Mouse (Mus musculus): ENCODE data around the gene Hist1h3d.
A peak's percentile ranks its signal among the peaks of the same experiment; 100 is the strongest.
"Not testable (repeated sequence)": the region's sequence is repeated elsewhere in the genome, so short reads cannot be mapped to it uniquely, and the experiment has no call there.

Hist1h3d gene

DNA sequence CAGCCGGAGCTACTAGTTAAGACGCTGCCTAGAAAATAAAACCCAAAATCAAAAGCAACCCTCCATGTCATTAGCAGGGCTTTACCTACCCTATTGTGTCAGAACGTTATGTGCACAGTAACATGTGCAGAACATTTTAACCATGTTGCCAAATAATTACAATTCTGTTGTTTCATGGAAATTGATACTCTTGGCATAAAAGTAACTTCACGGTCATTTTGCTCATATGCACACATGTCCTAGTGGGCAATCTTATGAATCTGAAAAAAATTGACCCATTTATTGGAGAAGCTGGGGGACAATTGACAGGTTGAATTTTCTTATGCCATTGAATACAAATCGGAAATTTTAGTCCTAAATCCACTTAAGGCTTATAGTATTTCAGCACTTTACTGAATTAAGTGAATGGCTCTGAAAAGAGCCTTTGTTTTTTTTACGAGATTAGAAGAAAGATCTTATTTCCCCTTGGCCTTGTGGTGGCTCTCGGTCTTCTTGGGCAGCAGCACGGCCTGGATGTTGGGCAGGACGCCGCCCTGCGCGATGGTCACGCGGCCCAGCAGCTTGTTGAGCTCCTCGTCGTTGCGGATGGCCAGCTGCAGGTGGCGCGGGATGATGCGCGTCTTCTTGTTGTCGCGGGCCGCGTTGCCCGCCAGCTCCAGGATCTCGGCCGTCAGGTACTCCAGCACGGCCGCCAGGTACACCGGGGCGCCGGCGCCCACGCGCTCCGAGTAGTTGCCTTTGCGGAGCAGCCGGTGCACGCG, 5.1 kb upstream of the Hist1h3d start:
- not testable (repeated sequence) for DNase-seq

DNA sequence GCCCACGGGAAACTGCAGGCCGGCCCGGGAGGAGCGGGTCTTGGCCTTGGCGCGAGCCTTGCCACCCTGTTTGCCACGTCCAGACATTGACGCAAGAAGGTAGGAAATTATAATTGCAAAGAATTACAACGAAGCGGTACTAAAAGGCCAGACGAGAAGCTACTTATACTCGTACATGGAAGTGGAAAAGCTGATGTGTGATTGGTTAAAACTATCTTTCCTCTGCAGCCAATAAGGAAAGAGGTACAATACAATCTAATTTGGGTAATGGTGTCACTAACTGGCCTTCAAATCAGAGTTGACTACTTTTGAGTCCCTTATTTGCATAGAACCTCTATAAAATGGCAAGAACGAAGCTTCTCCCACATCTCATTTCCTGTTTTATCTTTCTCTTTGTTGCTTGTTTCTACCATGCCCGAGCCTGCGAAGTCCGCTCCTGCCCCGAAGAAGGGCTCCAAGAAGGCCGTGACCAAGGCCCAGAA, 4.5 kb upstream of the Hist1h3d start, which contains the start of the genes Hist1h2ae and Hist1h2bg:
Gene Hist1h2ae (minus strand): TSS at position 199 of the 482 bp plus-strand sequence.
Gene Hist1h2bg (plus strand): TSS at position 375 of the 482 bp plus-strand sequence.
- peak; percentile 64 for DNase-seq

DNA sequence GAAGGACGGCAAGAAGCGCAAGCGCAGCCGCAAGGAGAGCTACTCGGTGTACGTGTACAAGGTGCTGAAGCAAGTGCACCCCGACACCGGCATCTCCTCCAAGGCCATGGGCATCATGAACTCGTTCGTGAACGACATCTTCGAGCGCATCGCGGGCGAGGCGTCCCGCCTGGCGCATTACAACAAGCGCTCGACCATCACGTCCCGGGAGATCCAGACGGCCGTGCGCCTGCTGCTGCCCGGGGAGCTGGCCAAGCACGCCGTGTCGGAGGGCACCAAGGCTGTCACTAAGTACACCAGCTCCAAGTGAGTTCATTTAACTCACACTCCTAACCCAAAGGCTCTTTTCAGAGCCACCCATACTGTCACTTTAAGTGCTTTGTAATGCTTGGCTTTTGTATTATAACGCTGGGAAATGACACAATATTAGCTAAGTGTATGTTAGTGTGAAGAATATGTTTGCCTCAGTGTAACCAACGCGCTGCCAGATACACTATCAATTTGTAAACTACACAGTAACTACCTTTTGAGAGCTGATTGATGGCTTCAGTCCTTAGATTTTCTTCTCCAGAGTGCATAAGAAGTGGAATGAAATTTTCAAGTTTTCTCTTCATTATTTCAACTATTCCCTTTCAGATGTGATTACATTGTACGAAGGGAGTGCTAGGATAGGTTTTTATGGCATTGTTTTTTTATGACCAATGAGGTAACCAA, 3.9 kb upstream of the Hist1h3d start:
- DNase-seq, result not testable (repeated sequence)

DNA sequence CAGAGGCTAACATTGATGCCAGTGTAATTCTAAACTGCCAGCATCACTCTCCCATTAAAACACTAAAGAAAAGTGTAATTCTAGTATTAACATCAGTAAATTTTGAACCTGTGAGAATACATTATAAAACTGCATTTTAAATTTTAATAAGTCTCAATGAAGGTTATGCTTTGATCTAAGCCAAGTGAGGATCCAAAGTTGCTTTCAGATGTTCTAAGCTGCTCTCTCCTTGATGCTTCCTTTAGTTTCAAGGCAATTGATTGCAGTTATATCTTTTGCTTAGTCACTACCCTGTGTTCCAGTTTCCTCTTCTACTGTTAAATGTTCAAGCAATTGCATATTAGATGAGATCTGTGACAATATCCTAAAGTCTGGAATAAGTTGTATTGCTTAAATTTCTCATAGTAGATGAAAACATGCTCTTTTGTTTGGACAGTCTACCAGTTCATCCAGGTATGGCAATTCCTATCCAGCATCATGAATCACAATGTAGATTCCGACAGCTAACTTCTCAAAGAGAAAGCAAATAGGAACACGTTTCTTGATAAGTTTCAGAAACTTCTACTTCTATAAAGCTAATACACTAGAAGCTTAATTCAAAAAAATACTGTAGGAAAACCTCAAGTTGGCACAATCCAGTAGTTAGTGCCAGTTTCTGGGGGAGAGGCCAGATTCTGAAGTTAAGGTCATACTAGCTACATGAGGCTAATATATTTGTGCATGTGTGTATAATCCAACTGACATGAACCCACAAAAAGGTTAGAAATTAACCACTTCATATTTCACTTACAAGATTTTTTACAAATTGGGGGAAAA, 3.1 kb upstream of the Hist1h3d start:
- no peak for DNase-seq

DNA sequence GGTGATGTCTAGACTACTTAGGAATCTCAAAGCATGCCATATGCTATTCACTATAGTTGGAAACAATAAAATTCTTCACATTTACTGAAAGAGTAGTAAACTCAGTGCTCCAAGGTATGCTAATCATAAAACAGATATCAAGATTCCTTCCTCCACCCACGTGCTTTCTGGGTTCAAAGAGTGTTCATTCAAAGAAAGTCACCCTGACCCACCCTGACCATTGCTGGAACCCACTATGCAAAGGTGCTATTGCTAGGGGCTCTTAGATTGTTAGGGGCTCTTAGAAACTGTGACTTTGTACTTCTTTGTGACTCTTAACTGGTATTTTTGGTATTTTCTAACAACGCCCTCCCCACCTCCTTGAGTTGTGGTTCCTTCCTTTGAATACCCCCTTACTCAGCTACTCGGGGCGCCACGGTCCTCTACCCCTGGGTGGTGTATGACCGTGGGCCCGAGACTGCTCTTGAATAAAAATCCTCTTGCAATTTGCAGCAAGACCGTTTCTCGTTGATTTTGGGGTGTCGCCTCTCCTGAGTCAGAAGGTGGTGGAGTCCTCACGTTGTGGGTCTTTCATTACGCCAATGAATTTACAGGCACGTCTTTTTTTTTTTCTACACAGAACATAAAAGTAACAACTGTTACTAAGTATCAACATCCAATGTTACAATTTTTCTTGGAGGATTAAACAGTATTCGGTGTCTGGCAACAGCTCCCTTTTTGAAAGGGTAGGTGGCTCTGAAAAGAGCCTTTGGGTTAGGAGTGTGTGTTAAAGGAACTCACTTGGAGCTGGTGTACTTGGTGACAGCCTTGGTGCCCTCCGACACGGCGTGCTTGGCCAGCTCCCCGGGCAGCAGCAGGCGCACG, 2.3 kb upstream of the Hist1h3d start:
- DNase-seq, result not testable (repeated sequence)

DNA sequence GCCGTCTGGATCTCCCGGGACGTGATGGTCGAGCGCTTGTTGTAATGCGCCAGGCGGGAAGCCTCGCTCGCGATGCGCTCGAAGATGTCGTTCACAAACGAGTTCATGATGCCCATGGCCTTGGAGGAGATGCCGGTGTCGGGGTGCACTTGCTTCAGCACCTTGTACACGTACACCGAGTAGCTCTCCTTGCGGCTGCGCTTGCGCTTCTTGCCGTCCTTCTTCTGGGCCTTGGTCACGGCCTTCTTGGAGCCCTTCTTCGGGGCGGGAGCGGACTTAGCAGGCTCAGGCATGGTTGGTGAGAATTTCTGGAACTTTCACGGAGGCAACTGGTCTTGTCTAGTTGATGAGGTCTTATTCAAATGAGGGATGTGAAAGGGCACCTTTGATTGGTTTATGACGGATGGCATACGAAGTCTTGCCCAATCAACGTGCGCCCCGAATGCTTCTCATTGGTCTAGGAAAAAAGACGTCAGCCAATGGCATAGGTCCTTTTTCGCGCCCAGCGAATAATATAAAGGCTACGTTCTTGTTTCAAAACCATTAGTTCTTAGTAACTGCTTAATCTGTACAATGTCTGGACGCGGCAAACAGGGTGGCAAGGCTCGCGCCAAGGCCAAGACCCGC, 1.6 kb upstream of the Hist1h3d start, which contains the start of the genes Hist1h2bf and Hist1h2ad:
Gene Hist1h2bf (minus strand): TSS at position 299 of the 627 bp plus-strand sequence.
Gene Hist1h2ad (plus strand): TSS at position 484 of the 627 bp plus-strand sequence.
- DNase-seq, result peak; percentile 72 to 77

DNA sequence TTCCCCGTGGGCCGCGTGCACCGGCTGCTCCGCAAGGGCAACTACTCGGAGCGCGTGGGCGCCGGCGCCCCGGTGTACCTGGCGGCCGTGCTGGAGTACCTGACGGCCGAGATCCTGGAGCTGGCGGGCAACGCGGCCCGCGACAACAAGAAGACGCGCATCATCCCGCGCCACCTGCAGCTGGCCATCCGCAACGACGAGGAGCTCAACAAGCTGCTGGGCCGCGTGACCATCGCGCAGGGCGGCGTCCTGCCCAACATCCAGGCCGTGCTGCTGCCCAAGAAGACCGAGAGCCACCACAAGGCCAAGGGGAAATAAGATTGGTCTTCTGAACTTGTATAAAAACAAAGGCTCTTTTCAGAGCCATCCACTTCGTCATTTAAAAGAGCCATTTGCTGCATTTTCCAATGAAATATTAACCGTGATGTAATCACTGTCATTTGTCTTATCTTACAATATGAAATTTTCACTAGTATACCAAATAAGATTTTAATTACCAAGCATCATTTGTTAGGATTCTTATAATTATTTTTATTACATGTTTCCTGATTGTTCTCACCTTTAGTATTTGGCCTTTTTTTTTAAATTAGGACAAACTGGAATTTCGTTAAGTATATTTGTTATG, 905 bp upstream of the Hist1h3d start:
- DNase-seq, result not testable (repeated sequence)

DNA sequence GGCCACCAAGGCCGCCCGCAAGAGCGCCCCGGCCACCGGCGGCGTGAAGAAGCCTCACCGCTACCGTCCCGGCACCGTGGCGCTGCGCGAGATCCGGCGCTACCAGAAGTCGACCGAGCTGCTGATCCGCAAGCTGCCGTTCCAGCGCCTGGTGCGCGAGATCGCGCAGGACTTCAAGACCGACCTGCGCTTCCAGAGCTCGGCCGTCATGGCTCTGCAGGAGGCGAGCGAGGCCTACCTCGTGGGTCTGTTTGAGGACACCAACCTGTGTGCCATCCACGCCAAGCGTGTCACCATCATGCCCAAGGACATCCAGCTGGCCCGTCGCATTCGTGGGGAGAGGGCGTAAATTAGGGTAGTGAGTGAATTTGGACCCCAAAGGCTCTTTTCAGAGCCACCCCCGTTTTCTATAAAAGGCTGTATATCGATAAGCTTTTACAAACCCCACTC, 326 bp downstream of the Hist1h3d start:
- DNase-seq, result not testable (repeated sequence)

DNA sequence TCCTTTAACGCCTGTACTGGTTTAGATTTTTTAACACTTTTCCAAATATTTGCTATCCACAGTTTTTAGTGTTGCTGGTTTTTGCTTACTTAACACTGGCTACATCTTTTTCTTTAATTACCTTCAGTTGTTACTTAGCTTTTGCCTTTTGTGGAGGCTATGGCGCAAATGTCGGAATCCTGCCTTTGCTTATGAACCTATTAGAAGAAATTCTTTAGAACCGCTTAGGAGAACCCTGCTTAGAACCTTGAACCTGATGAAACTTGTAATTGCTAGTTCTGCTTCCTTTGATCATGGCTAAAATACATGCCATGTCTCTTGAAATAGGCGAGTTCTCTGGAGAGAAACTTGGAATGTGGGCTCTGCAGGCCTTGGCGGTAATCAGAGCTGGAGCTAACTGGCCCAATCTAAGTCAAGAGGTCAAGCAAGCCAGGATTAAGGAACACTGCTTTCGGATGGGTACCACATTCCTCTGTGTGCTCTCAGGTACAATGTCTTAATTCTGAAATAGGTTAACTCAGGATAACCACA, 853 bp downstream of the Hist1h3d start:
- DNase-seq, result no peak

DNA sequence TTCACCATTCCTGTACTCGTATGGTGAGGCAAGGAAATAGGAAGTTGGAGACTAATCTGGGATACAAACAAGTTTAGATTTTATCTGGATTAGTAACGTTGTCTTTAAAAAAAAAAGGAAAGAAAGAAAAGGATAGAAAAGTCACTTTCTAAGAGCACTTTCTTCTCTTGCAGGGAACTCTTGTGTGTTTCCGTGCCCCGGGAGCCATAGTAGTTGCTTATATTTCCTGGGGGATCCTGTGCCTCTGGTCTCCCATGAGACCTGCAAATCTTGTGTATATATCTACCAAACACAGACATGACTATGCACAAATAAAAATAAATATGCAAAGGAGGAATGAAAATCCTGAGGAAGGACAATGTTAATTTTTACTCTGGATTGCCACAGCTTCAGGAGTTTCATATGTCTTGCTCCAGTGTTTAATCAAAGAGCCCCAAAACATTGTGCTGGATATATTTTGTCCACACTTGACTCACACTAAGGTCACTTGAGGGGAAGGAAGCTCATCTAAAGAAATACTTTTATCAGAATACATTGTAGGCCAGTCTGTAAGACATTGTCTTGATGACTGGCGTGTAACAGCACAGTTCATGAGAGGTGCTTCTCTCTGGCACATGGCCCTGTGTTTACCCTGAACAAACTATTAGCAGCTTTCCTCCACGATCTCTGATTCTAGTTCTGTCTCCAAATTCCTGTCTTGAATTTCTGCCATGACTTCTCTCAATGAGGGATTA, 1.5 kb downstream of the Hist1h3d start:
- no peak for DNase-seq

DNA sequence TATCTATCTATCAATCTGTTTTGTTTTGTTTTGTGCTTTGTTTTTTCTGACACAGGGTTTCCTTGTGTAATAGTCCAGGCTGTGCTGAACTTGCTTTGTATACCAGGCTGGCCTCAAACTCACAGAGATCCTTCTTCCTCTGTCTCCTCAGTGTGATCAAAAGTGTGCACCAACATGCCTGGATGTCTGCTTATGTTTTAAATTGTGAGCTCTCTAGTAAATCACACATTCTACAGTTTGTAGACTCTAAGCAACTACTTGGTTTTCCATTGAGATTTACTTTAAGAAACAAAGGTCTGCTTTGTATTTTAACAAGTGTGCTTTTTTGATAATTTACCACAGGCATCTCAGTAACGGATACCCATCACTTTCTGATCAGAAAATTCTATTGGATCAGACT, 2.3 kb downstream of the Hist1h3d start:
- DNase-seq, result no peak

DNA sequence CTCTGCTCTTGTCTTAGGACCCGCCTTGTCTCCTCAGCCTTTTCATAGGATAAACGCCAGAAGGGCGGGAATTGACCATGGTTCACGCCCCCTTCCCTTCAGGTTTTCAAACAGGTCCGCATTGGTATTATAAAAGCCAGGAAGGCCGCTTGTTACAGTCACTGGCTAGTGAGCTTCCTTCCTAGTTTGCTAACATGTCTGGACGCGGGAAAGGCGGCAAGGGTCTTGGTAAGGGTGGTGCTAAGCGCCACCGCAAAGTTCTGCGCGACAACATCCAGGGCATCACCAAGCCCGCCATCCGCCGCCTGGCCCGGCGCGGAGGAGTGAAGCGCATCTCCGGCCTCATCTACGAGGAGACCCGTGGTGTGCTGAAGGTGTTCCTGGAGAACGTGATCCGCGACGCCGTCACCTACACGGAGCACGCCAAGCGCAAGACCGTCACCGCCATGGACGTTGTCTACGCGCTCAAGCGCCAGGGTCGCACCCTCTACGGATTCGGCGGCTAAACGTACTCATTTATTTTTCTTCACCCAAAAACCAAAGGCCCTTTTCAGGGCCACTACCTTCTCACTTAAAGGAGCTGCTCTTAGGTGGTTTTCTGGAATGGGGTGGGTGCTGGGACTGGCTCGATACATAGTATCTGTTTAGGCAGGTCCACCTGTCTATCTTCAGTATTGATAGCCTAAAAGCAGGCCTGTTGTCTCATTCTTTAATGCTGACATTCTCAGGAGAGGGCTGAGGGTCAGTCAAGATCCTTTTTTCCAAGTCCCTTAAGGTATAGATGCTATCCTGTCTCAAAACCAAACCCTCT, 6.0 kb downstream of the Hist1h3d start, which contains the start of gene Hist1h4d:
Gene Hist1h4d (plus strand): TSS at position 191 of the 811 bp plus-strand sequence.
- peak; percentile 86 to 90 for DNase-seq

DNA sequence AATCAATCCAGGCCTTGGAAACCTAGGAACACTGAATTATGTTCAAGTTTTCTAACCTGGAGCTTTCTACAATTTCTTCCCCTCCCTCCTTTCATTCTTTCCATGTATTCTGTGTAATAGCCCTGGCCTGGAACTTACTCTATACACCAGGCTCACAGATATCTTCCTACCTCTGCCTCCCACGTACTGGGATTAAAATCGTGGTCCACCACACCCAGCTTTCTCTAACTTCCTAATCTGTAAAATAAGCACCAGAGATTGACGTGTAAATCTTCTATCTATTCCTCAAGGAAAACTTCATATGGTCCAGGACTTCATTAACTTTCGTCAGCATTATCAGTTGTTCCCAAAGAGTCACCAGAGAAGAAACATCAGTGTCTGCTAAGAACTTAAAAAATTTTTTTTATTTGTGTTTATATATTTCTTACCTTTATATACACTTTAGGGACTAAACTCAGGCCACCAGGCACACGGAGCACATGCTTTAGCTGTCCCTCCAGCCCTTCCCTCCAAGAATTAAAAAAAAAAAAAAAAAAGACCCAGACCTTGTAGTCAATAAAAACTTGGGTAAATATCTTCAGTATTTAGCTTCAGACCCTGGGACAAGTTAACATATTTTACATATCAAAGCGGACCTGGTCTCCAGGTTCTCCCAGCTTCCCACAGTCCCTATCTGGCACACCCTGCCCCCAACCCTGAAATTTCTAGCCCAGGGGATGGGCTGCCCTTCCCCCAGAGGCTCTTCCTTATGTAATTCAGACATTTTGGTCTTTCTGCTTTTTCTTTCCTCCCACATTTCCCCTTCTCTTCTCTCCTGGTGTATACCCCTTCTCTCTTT, 6.9 kb downstream of the Hist1h3d start:
- DNase-seq, result no peak

DNA sequence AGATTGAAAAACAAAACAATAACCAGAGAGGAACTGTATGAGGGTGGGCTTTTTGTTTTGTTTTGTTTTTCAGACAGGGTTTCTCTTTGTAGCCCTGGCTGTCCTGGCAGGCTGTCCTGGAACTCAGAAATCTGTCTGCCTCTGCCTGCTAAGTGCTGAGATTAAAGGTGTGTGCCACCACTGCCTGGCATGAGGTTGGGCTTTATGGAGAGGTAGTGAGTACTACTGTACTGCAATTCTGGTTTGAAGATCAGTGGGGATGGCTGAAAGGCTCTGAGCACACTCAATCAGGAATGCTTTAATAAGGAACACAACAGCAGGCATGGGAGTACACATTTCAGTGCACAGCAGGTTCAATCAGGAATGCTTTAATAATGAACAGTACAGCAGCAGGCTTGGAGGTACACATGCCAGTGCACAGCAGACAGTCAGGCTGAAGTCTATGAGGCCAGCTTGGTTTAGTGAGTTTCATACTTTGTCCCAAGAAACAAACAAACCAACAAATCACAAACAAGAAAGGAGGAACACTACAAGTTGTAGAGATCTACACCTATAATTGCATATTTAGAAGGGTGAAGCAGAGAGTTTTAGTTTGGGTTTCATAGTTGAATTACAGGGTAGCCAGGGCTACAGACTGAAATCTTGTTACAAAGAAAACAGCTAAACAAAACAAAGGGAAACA, 8.0 kb downstream of the Hist1h3d start:
- no peak for DNase-seq

DNA sequence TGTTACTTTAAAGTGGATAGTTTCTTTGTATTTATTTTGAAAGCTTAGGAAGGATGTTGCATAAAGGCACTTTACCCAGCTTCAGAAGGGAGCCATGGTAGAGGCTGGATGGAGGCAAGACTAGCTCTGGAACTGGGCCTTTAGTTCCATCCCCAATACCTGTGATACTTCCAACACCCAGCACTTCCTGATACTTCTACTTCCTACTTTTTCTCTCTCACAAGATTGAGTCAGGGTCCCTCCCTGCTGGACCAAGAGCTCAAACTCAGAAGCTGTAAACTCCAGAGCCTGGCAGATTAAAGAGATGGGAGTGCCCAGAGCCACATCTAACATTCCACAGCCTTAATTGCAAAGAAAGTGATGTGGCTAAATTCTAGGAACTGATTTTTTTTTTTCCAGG, 8.8 kb downstream of the Hist1h3d start:
- DNase-seq, result peak in 1 of 2 experiments; percentile 14

DNA sequence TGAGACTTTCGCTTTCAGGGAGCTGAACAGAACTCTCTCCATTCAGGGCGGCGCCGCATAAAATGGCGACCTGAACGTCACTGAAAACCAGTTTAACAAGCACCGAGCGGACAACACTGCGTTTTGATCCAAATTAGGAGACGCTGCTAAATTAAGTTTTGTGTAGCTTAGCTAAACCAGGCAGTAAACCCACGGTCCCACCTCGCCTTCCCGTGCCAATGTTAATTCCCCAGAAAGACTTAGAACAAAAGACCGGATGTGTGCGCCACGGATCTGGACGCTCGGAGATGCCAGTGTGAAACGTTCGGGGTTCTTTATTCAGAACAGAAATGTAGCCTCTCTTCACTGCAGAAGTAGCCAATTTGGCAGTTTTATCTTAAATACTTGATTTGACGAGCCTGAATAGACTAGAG, 9.5 kb downstream of the Hist1h3d start:
- DNase-seq, result peak; percentile 53 to 74

Measured in spleen, adult 18-20 months (tissue).